ENCODE assay signal across 7 mouse cellular contexts in genomic region chr8:109737237-109738048, GRCm38 (mm10). TPM values are rescaled to one million over a fixed set of nuclear protein-coding genes. Genes with fewer than 3 reads are reported as not detected.
DNase-seq lines count a peak whose midpoint lies in the region; ATAC-seq lines count a peak whose summit lies in the region.

TSS of gene Atxn1l (minus strand) at chr8:109737739.

- no peaks in the 10 kb centered on the region for H3K9me3 ChIP-seq in embryonic facial prominence, embryonic 11.5 days (replicated peaks; ENCODE audit: control insufficient read depth, low read length)
- no peaks in the 10 kb centered on the region for H3K9me3 ChIP-seq in limb, embryonic 11.5 days (ENCODE audit: control insufficient read depth, low read length)
- no peaks in the 10 kb centered on the region for H3K9me3 ChIP-seq in midbrain, embryonic 14.5 days (ENCODE audit: control insufficient read depth, low read length)

- H3K27ac ChIP-seq in embryonic facial prominence, embryonic 11.5 days (replicated peaks; ENCODE audit: low read depth, low read length) = 0 out of 2 replicates have a peak within 1 kb of the TSS, but pooled peaks have one; percentile 9
- 0 out of 2 replicates have a peak within 1 kb of the TSS, but pooled peaks have one; percentile 18 for H3K27ac ChIP-seq in limb, embryonic 11.5 days (replicated peaks; ENCODE audit: low read depth, low read length)
- peak within 1 kb of the TSS; percentile 60; the same call in 1 of the 2 replicates for H3K27ac ChIP-seq in midbrain, embryonic 14.5 days (replicated peaks; ENCODE audit: low read depth, low read length)

- H3K27me3 ChIP-seq in embryonic facial prominence, embryonic 11.5 days (ENCODE audit: control insufficient read depth, insufficient read depth, low read length) = no peaks in the 10 kb centered on the region
- no peaks in the 10 kb centered on the region for H3K27me3 ChIP-seq in limb, embryonic 11.5 days (ENCODE audit: control insufficient read depth, insufficient read depth, low read length)
- no peaks in the 10 kb centered on the region for H3K27me3 ChIP-seq in midbrain, embryonic 14.5 days (ENCODE audit: control insufficient read depth, insufficient read depth, low read length)

- H3K4me1 ChIP-seq in embryonic facial prominence, embryonic 11.5 days (ENCODE audit: control insufficient read depth, insufficient read depth, low read length) = no peaks in the 10 kb centered on the region
- H3K4me1 ChIP-seq in limb, embryonic 11.5 days (ENCODE audit: control insufficient read depth, insufficient read depth, low read length) = 0 out of 2 replicates have a peak, but pooled peaks cover 2% of the 10 kb centered on the region
- peaks cover 6% of the 10 kb centered on the region; the same call in 1 of the 2 replicates for H3K4me1 ChIP-seq in midbrain, embryonic 14.5 days (ENCODE audit: control insufficient read depth, insufficient read depth, low read length)

- DNase-seq in adrenal gland, postnatal 14 days = peak; percentile 96
- DNase-seq in embryonic facial prominence, embryonic 11.5 days (ENCODE audit: low spot score) = peak; percentile 91
- DNase-seq in heart, adult 11 months = peak; percentile 99
- DNase-seq in kidney, adult 18-20 months = peak; percentile 90
- peak; percentile 95 for DNase-seq in limb, embryonic 11.5 days (ENCODE audit: low spot score)
- DNase-seq in midbrain, embryonic 14.5 days = peak; percentile 92
- DNase-seq in spleen, adult 18-20 months = peak; percentile 72 to 80

- peak within 1 kb of the TSS; percentile 86 for H3K4me2 ChIP-seq in embryonic facial prominence, embryonic 11.5 days (ENCODE audit: low read depth, low read length)
- peak within 1 kb of the TSS; percentile 71 for H3K4me2 ChIP-seq in limb, embryonic 11.5 days (ENCODE audit: low read depth, severe bottlenecking)
- H3K4me2 ChIP-seq in midbrain, embryonic 14.5 days (ENCODE audit: low read length) = peak within 1 kb of the TSS; percentile 94

- H3K9ac ChIP-seq in embryonic facial prominence, embryonic 11.5 days (replicated peaks; ENCODE audit: low read length) = peak within 1 kb of the TSS; percentile 94
- H3K9ac ChIP-seq in limb, embryonic 11.5 days (ENCODE audit: low read length) = peak within 1 kb of the TSS; percentile 96
- peak within 1 kb of the TSS; percentile 97 for H3K9ac ChIP-seq in midbrain, embryonic 14.5 days (replicated peaks; ENCODE audit: low read length)

- WGBS in embryonic facial prominence, embryonic 11.5 days = under 1% methylated on average over 53 of the region's 59 CpGs
- 3% methylated on average over 56 of the region's 59 CpGs for WGBS in limb, embryonic 11.5 days
- WGBS in midbrain, embryonic 14.5 days = 1% methylated on average over 59 of the region's 59 CpGs

- H3K4me3 ChIP-seq in embryonic facial prominence, embryonic 11.5 days (ENCODE audit: low read depth, low read length) = peak within 1 kb of the TSS; percentile 91
- H3K4me3 ChIP-seq in limb, embryonic 11.5 days (ENCODE audit: low read depth, low read length) = peak within 1 kb of the TSS; percentile 84
- peak within 1 kb of the TSS; percentile 96 for H3K4me3 ChIP-seq in midbrain, embryonic 14.5 days (replicated peaks; ENCODE audit: low read depth, low read length)

- peaks cover 6% of the 10 kb centered on the region for H3K36me3 ChIP-seq in embryonic facial prominence, embryonic 11.5 days (replicated peaks; ENCODE audit: control insufficient read depth, insufficient read depth, low read depth, low read length)
- peaks cover 12% of the 10 kb centered on the region for H3K36me3 ChIP-seq in limb, embryonic 11.5 days (ENCODE audit: control insufficient read depth, insufficient read depth, low read length)
- H3K36me3 ChIP-seq in midbrain, embryonic 14.5 days (ENCODE audit: control insufficient read depth, insufficient read depth, low read length) = peaks cover 19% of the 10 kb centered on the region

- peak; percentile 89 for ATAC-seq in embryonic facial prominence, embryonic 11.5 days (replicated peaks; ENCODE audit: insufficient number of reproducible peaks, low FRiP score, low TSS enrichment, low read depth)
- peak; percentile 84 for ATAC-seq in limb, embryonic 11.5 days (ENCODE audit: insufficient number of reproducible peaks, low FRiP score, low TSS enrichment, low read depth)
- ATAC-seq in midbrain, embryonic 14.5 days (ENCODE audit: low FRiP score, low TSS enrichment) = peak; percentile 75

RNA-seq across cellular contexts. Expression of gene Atxn1l, which starts in this region (rescaled TPM):
- 41.2 and 47.6 TPM in 2 replicates for total RNA-seq in adrenal gland, postnatal 14 days (2021)
- 6.0 and 6.5 TPM in 2 replicates for polyA plus RNA-seq in embryonic facial prominence, embryonic 11.5 days (2014; fragmentation: Nextera tagmentation; extraction: Ambion mirVana)
- 6.4 and 7.8 TPM in 2 replicates for polyA plus RNA-seq in limb, embryonic 11.5 days (2014; fragmentation: Nextera tagmentation; extraction: Ambion mirVana)
- 3.1 and 4.4 TPM in 2 replicates for polyA plus RNA-seq in midbrain, embryonic 14.5 days (2014; fragmentation: Nextera tagmentation; extraction: Ambion mirVana)

Comparison
In these comparisons a context has a peak if more than half of its experiments do, and no peak if none do; other contexts are left out.
1. Peak in every context shown above with its lines: DNase-seq, ATAC-seq, H3K4me3 ChIP-seq and H3K27ac ChIP-seq.
2. H3K27ac ChIP-seq: peak in every context shown above with its lines; median percentile 60 in midbrain, embryonic 14.5 days; 18 in limb, embryonic 11.5 days; 9 in embryonic facial prominence, embryonic 11.5 days.